ENCODE assay signal across 33 mouse cellular contexts in the genomic region with DNA sequence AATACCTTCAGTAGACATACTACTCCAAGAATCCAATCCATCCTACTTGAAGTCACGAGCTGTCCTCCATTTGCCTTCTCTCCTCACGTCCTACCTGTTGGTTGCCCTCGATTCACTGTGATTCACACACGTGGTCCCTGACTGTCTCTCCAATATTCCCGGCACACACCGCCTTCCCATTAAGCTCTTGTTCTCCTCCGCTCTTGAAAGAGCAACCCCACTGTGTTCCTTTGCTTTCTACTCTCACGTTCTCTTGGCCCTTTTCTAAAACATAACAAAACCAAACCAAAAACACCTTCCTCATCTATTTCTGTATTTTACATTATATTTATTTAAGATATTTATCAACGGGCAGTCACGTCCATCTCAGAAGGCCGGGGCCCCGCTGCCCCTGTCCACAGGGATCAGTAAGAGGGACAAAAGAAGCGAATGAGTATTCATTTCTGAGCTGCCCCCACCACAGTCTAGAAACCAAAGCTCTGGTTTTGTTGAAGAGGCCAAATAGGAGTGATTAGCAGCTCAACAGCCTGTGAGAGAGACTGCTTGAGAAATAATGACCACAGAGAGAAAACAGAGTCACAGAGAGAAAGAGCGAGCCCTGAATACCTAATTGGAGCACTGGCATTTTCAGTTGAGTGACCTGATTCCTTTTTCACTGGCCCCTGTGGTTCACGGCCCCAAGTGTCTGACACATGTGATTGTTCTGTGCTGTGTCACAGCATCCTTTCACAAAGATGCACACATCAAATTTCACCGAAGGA.
DNase-seq lines count a peak whose midpoint lies in the region; ATAC-seq lines count a peak whose summit lies in the region.
"Had no signal": no experiment of that assay in that cellular context is flagged by ENCODE, and none has a peak within 500 bp of the region (broad histone marks: within the 10 kb centered on the region; RNA-seq: fewer than 3 reads in every experiment).

No protein-coding gene starts in this region.

- peak; percentile 50 for ATAC-seq in midbrain, embryonic 11.5 days (ENCODE audit: low FRiP score)
- ATAC-seq in midbrain, embryonic 15.5 days (replicated peaks): no peak
- peak; percentile 86; the same call in 1 of the 2 replicates for ATAC-seq in forebrain, embryonic 13.5 days
- no peak for ATAC-seq in liver, embryonic 12.5 days
- ATAC-seq: hindbrain, embryonic 16.5 days; intestine, embryonic 15.5 days; lung, postnatal 0 days; midbrain, embryonic 16.5 days had no signal

- H3K9me3 ChIP-seq in midbrain, embryonic 11.5 days (ENCODE audit: control insufficient read depth, low read length): no peaks in the 10 kb centered on the region
- H3K9me3 ChIP-seq in midbrain, embryonic 15.5 days: no peaks in the 10 kb centered on the region
- H3K9me3 ChIP-seq in forebrain, embryonic 13.5 days (replicated peaks): no peaks in the 10 kb centered on the region
- no peaks in the 10 kb centered on the region for H3K9me3 ChIP-seq in liver, embryonic 12.5 days (replicated peaks)
- H3K9me3 ChIP-seq: embryonic facial prominence, embryonic 15.5 days; heart, embryonic 12.5 days; intestine, embryonic 15.5 days; liver, embryonic 13.5 days; neural tube, embryonic 13.5 days had no signal

- peaks cover 5% of the 10 kb centered on the region; the same call in 1 of the 2 replicates for H3K4me1 ChIP-seq in midbrain, embryonic 11.5 days (ENCODE audit: control insufficient read depth, insufficient read depth, low read length)
- no peaks in the 10 kb centered on the region for H3K4me1 ChIP-seq in midbrain, embryonic 15.5 days
- peaks cover 21% of the 10 kb centered on the region for H3K4me1 ChIP-seq in forebrain, embryonic 13.5 days
- H3K4me1 ChIP-seq in liver, embryonic 12.5 days: no peaks in the 10 kb centered on the region
- H3K4me1 ChIP-seq: embryonic facial prominence, embryonic 15.5 days; heart, embryonic 12.5 days; intestine, embryonic 15.5 days; liver, embryonic 13.5 days; neural tube, embryonic 13.5 days had no signal

- H3K36me3 ChIP-seq in midbrain, embryonic 11.5 days (ENCODE audit: control insufficient read depth, insufficient read depth, low read length): no peaks in the 10 kb centered on the region
- H3K36me3 ChIP-seq in midbrain, embryonic 15.5 days (replicated peaks): no peaks in the 10 kb centered on the region
- H3K36me3 ChIP-seq in forebrain, embryonic 13.5 days (ENCODE audit: poor library complexity, severe bottlenecking): no peaks in the 10 kb centered on the region
- H3K36me3 ChIP-seq in liver, embryonic 12.5 days: no peaks in the 10 kb centered on the region
- H3K36me3 ChIP-seq: embryonic facial prominence, embryonic 15.5 days; heart, embryonic 12.5 days; intestine, embryonic 15.5 days; liver, embryonic 13.5 days; neural tube, embryonic 13.5 days had no signal

- H3K4me3 ChIP-seq in midbrain, embryonic 11.5 days (ENCODE audit: low read depth, low read length): no peak overlapping the region
- no peak overlapping the region for H3K4me3 ChIP-seq in midbrain, embryonic 15.5 days
- H3K4me3 ChIP-seq in forebrain, embryonic 13.5 days: no peak overlapping the region
- H3K4me3 ChIP-seq in liver, embryonic 12.5 days: no peak overlapping the region
- H3K4me3 ChIP-seq: embryonic facial prominence, embryonic 15.5 days; gastrocnemius, adult 2 months; heart, adult 2 months; heart, embryonic 12.5 days; intestine, embryonic 15.5 days; layer of hippocampus, adult 2 months; liver, embryonic 13.5 days; megakaryocyte, embryonic 14.5 days; myocyte; neural tube, embryonic 13.5 days had no signal

- no peak overlapping the region for H3K9ac ChIP-seq in midbrain, embryonic 11.5 days (ENCODE audit: low read length)
- H3K9ac ChIP-seq in midbrain, embryonic 15.5 days: no peak overlapping the region
- no peak overlapping the region for H3K9ac ChIP-seq in forebrain, embryonic 13.5 days
- H3K9ac ChIP-seq in liver, embryonic 12.5 days: no peak overlapping the region
- H3K9ac ChIP-seq: embryonic facial prominence, embryonic 15.5 days; heart, embryonic 12.5 days; intestine, embryonic 15.5 days; liver, embryonic 13.5 days; neural tube, embryonic 13.5 days had no signal

- no peak overlapping the region for H3K4me2 ChIP-seq in midbrain, embryonic 11.5 days
- no peak overlapping the region for H3K4me2 ChIP-seq in midbrain, embryonic 15.5 days
- peak overlapping the region; percentile 29; the same call in 1 of the 2 replicates for H3K4me2 ChIP-seq in forebrain, embryonic 13.5 days
- H3K4me2 ChIP-seq in liver, embryonic 12.5 days: no peak overlapping the region
- H3K4me2 ChIP-seq: embryonic facial prominence, embryonic 15.5 days; heart, embryonic 12.5 days; intestine, embryonic 15.5 days; liver, embryonic 13.5 days; neural tube, embryonic 13.5 days had no signal

- 64% methylated on average over 16 of the region's 16 CpGs for WGBS in midbrain, embryonic 11.5 days
- WGBS in midbrain, embryonic 15.5 days: 42% methylated on average over 16 of the region's 16 CpGs
- 10% methylated on average over 16 of the region's 16 CpGs for WGBS in forebrain, embryonic 13.5 days
- 74% methylated on average over 16 of the region's 16 CpGs for WGBS in liver, embryonic 12.5 days (ENCODE audit: insufficient replicate concordance)

- peak; percentile 47 for DNase-seq in embryo, embryonic 10 days (ENCODE audit: low spot score)
- DNase-seq in embryo, embryonic 9.5 days (ENCODE audit: extremely low spot score): no peak
- peak; percentile 76 for DNase-seq in midbrain, embryonic 11.5 days (ENCODE audit: low spot score, missing footprints)
- DNase-seq in retina, embryonic 14.5 days (ENCODE audit: low spot score): peak; percentile 81
- no peak for DNase-seq in urinary bladder, adult 18-20 months (ENCODE audit: low spot score in 2 of 2)
- DNase-seq: adrenal gland, postnatal 14 days; cerebellum, adult 11-12 months; cerebellum, postnatal 10 days; gastrocnemius, adult 2 months; heart, adult 2 months; heart, postnatal 4 days; kidney, adult 2 months; kidney, postnatal 36 days; left cerebral cortex, postnatal 4 days; liver, embryonic 13.5 days; lung, adult 18-20 months; lung, postnatal 4 days; spleen, adult 18-20 months; thymus, postnatal 14 days had no signal

- H3K27ac ChIP-seq in midbrain, embryonic 11.5 days (ENCODE audit: low read depth, low read length): 0 out of 2 replicates have a peak overlapping the region, but pooled peaks have one; percentile 6
- H3K27ac ChIP-seq in midbrain, embryonic 15.5 days: no peak overlapping the region
- peak overlapping the region; percentile 10; the same call in 1 of the 2 replicates for H3K27ac ChIP-seq in forebrain, embryonic 13.5 days
- no peak overlapping the region for H3K27ac ChIP-seq in liver, embryonic 12.5 days
- H3K27ac ChIP-seq: embryonic facial prominence, embryonic 15.5 days; gastrocnemius, adult 2 months; heart, adult 2 months; intestine, embryonic 15.5 days; layer of hippocampus, adult 2 months; liver, embryonic 13.5 days; neural tube, embryonic 13.5 days had no signal

- H3K27me3 ChIP-seq in midbrain, embryonic 11.5 days (ENCODE audit: control insufficient read depth, insufficient read depth, low read length): no peaks in the 10 kb centered on the region
- H3K27me3 ChIP-seq in midbrain, embryonic 15.5 days (replicated peaks): no peaks in the 10 kb centered on the region; the same call in 1 of the 2 replicates
- peaks cover 12% of the 10 kb centered on the region for H3K27me3 ChIP-seq in forebrain, embryonic 13.5 days
- H3K27me3 ChIP-seq in liver, embryonic 12.5 days (replicated peaks): no peaks in the 10 kb centered on the region
- H3K27me3 ChIP-seq: CH12.LX; embryonic facial prominence, embryonic 15.5 days; heart, embryonic 12.5 days; intestine, embryonic 15.5 days; liver, embryonic 13.5 days; neural tube, embryonic 13.5 days had no signal

Comparison
In these comparisons a context has a peak if more than half of its experiments do, and no peak if none do; other contexts are left out.
1. DNase-seq: peak in embryo, embryonic 10 days (single experiment), midbrain, embryonic 11.5 days (single experiment) and retina, embryonic 14.5 days (single experiment); none in embryo, embryonic 9.5 days (single experiment) and urinary bladder, adult 18-20 months (0 of 2).
2. ATAC-seq: peak in midbrain, embryonic 11.5 days (single experiment) and forebrain, embryonic 13.5 days (single experiment); none in midbrain, embryonic 15.5 days (single experiment) and liver, embryonic 12.5 days (single experiment).
3. H3K27ac ChIP-seq: peak in midbrain, embryonic 11.5 days (single experiment) and forebrain, embryonic 13.5 days (single experiment); none in midbrain, embryonic 15.5 days (single experiment) and liver, embryonic 12.5 days (single experiment).